Mouse (Mus musculus): Measurements from ENCODE around the gene Rnd1. TPM values are rescaled to one million over a fixed set of nuclear protein-coding genes. Genes with fewer than 3 reads are reported as not detected.

Gene Rnd1
- total and polyA plus RNA-seq, 3 experiments, result 1.1 to 2.6 (median 1.3) TPM

DNA sequence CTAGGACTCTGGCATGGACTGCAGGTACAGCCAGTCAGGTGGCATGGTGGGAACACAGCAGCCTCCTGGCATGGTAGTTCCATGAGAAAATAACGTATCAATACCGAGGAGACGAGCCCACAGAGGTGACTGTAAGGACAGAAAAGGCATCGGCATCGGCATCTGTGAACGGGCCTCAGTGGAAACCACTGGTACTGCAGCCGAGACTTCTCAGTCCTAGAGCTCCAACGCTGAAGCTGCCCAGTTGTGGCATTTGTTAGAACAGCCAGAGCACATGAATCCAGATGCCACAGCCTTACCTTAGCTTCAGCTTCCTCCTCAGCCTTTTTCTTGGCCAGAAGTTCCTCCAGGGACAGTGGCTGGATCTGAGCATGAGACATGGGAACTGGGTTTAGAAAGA, 25.1 kb downstream of the Rnd1 start:
- Histone ChIP-seq H3K79me2 (replicated peaks; ENCODE audit: control insufficient read depth, insufficient read depth, low read length) (no peaks in the 10 kb centered on the region), H3K4me1 (ENCODE audit: control insufficient read depth, insufficient read depth, low read length) (no peaks in the 10 kb centered on the region), H3K27ac (no peak overlapping the region), H3K4me3 (no peak overlapping the region), H3K27me3 (ENCODE audit: control insufficient read depth, insufficient read depth, low read length) (no peaks in the 10 kb centered on the region), H3K36me3 (ENCODE audit: control insufficient read depth, insufficient read depth, low read length) (no peaks in the 10 kb centered on the region), H3K9ac (ENCODE audit: low read depth, low read length) (no peak overlapping the region)
- TF ChIP-seq EP300 (IDR thresholded peaks at IDR 0.05; ENCODE audit: insufficient read depth, low read depth, low read length) (no peak), CTCF (IDR thresholded peaks at IDR 0.05) (no peak), POLR2A (IDR thresholded peaks at IDR 0.05; ENCODE audit: insufficient read depth, low read depth, low read length) (no peak)
- DNase-seq, result no peak
- intact Hi-C loops (cut with DNase I), result no loop called here
- 87% methylated on average over 8 of the region's 8 CpGs for WGBS

DNA sequence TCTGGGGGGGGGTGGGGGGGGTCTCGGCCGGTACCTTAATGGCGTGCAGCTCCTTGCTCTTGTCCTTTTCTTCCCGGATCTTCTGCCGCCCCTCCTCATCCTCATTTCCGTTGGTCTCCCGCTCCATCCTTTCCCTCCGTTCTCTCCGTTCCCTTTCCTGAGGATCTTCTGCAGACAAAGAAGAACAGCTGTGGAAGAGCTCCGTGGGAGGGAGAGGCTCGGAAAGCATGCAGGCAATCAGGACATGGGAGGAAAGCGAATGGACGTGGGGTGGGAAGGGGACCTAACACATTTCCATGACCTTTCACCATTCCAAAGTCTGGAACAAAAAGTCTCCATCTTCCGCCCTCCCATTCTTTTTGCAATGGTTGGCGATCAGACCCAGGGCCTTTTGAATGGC, 25.8 kb downstream of the Rnd1 start:
- H3K27me3 ChIP-seq (ENCODE audit: control insufficient read depth, insufficient read depth, low read length), result no peaks in the 10 kb centered on the region
- DNase-seq, result no peak
- H3K4me3 ChIP-seq, result no peak overlapping the region
- no peak overlapping the region for H3K9ac ChIP-seq (ENCODE audit: low read depth, low read length)
- no peaks in the 10 kb centered on the region for H3K4me1 ChIP-seq (ENCODE audit: control insufficient read depth, insufficient read depth, low read length)
- no peaks in the 10 kb centered on the region for H3K79me2 ChIP-seq (replicated peaks; ENCODE audit: control insufficient read depth, insufficient read depth, low read length)
- 90% methylated on average over 15 of the region's 15 CpGs for WGBS
- intact Hi-C loops (cut with DNase I), result no loop called here
- TF ChIP-seq CTCF (IDR thresholded peaks at IDR 0.05) (no peak), POLR2A (IDR thresholded peaks at IDR 0.05; ENCODE audit: insufficient read depth, low read depth, low read length) (no peak), EP300 (IDR thresholded peaks at IDR 0.05; ENCODE audit: insufficient read depth, low read depth, low read length) (no peak)
- no peak overlapping the region for H3K27ac ChIP-seq
- H3K36me3 ChIP-seq (ENCODE audit: control insufficient read depth, insufficient read depth, low read length), result no peaks in the 10 kb centered on the region

DNA sequence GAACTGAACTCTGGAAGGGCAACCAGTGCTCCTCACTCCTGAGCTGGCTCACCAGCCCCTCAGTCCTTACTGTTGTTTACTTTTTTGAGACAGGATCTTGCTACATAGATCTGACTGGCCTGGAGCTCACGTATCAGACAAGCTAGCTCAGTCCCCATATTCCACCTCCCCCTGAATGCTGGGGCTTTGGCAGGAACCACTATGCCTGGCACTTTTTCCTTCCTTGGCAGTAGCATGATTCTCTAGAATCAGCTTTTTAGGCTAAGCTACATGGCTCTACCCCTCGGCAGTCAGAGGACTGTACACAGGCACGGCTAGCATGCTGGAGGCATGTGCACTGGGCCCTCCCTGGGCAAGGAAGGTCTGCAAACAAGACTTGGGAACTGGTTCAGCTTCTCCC, 29.2 kb downstream of the Rnd1 start:
- no peak for DNase-seq
- WGBS, result 86% methylated on average over 3 of the region's 3 CpGs
- Histone ChIP-seq H3K4me1 (ENCODE audit: control insufficient read depth, insufficient read depth, low read length) (no peaks in the 10 kb centered on the region), H3K36me3 (ENCODE audit: control insufficient read depth, insufficient read depth, low read length) (no peaks in the 10 kb centered on the region), H3K27ac (no peak overlapping the region), H3K27me3 (ENCODE audit: control insufficient read depth, insufficient read depth, low read length) (no peaks in the 10 kb centered on the region), H3K9ac (ENCODE audit: low read depth, low read length) (no peak overlapping the region), H3K79me2 (replicated peaks; ENCODE audit: control insufficient read depth, insufficient read depth, low read length) (no peaks in the 10 kb centered on the region), H3K4me3 (no peak overlapping the region)
- TF ChIP-seq POLR2A (IDR thresholded peaks at IDR 0.05; ENCODE audit: insufficient read depth, low read depth, low read length) (no peak), CTCF (IDR thresholded peaks at IDR 0.05) (no peak), EP300 (IDR thresholded peaks at IDR 0.05; ENCODE audit: insufficient read depth, low read depth, low read length) (no peak)
- intact Hi-C loops (cut with DNase I), result no loop called here

DNA sequence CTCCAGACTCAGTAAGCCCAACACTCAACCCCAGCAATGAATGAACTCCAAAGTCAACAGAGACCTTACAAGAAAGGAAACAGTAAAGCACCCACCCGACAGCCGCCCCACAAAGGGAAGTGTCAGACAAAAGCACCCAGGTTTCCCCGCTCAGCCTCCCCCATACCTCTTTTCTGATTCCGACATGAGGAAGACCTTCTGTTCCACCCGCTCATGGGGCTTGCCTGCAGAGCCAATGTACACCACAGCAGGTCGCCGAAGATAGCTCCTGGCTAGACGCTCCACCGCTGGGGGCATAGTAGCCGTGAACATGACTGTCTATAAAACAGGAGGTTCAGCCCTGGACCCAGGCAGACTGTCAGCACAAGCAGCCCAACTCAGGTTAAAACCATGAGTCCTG, 30.0 kb downstream of the Rnd1 start:
- H3K9ac ChIP-seq (ENCODE audit: low read depth, low read length), result no peak overlapping the region
- intact Hi-C loops (cut with DNase I), result no loop called here
- WGBS, result 85% methylated on average over 10 of the region's 10 CpGs
- H3K27me3 ChIP-seq (ENCODE audit: control insufficient read depth, insufficient read depth, low read length), result no peaks in the 10 kb centered on the region
- no peaks in the 10 kb centered on the region for H3K4me1 ChIP-seq (ENCODE audit: control insufficient read depth, insufficient read depth, low read length)
- no peak for TF ChIP-seq POLR2A (IDR thresholded peaks at IDR 0.05; ENCODE audit: insufficient read depth, low read depth, low read length)
- TF ChIP-seq EP300 (IDR thresholded peaks at IDR 0.05; ENCODE audit: insufficient read depth, low read depth, low read length), result no peak
- TF ChIP-seq CTCF (IDR thresholded peaks at IDR 0.05), result no peak
- no peaks in the 10 kb centered on the region for H3K36me3 ChIP-seq (ENCODE audit: control insufficient read depth, insufficient read depth, low read length)
- no peak overlapping the region for H3K27ac ChIP-seq
- no peak for DNase-seq
- H3K79me2 ChIP-seq (replicated peaks; ENCODE audit: control insufficient read depth, insufficient read depth, low read length), result no peaks in the 10 kb centered on the region
- no peak overlapping the region for H3K4me3 ChIP-seq

DNA sequence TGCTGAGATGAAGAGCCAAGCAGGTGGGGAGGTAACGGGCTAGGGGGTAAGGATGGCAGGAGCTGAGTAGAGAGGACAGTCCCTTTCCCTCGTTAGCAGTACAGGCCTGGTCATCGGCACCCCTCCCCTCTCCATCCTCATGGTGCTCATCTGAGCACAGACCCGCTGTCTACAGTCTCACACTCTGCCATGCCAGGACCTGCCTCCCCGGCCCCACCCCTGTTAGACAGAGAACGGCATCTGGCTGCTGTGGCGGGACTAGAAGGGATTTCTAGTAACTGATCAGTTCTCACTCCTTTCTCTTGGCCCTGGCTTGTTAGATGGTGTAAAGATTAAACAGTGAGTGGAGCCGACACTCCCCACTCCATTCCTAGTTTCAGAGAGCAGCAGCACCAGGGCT, 30.5 kb downstream of the Rnd1 start:
- Histone ChIP-seq H3K36me3 (ENCODE audit: control insufficient read depth, insufficient read depth, low read length) (no peaks in the 10 kb centered on the region), H3K4me1 (ENCODE audit: control insufficient read depth, insufficient read depth, low read length) (no peaks in the 10 kb centered on the region), H3K79me2 (replicated peaks; ENCODE audit: control insufficient read depth, insufficient read depth, low read length) (no peaks in the 10 kb centered on the region), H3K27ac (no peak overlapping the region), H3K9ac (ENCODE audit: low read depth, low read length) (no peak overlapping the region), H3K4me3 (no peak overlapping the region), H3K27me3 (ENCODE audit: control insufficient read depth, insufficient read depth, low read length) (no peaks in the 10 kb centered on the region)
- no peak for TF ChIP-seq POLR2A (IDR thresholded peaks at IDR 0.05; ENCODE audit: insufficient read depth, low read depth, low read length)
- TF ChIP-seq EP300 (IDR thresholded peaks at IDR 0.05; ENCODE audit: insufficient read depth, low read depth, low read length), result no peak
- TF ChIP-seq CTCF (IDR thresholded peaks at IDR 0.05), result no peak
- WGBS, result 72% methylated on average over 8 of the region's 8 CpGs
- intact Hi-C loops (cut with DNase I), result no loop called here
- no peak for DNase-seq

DNA sequence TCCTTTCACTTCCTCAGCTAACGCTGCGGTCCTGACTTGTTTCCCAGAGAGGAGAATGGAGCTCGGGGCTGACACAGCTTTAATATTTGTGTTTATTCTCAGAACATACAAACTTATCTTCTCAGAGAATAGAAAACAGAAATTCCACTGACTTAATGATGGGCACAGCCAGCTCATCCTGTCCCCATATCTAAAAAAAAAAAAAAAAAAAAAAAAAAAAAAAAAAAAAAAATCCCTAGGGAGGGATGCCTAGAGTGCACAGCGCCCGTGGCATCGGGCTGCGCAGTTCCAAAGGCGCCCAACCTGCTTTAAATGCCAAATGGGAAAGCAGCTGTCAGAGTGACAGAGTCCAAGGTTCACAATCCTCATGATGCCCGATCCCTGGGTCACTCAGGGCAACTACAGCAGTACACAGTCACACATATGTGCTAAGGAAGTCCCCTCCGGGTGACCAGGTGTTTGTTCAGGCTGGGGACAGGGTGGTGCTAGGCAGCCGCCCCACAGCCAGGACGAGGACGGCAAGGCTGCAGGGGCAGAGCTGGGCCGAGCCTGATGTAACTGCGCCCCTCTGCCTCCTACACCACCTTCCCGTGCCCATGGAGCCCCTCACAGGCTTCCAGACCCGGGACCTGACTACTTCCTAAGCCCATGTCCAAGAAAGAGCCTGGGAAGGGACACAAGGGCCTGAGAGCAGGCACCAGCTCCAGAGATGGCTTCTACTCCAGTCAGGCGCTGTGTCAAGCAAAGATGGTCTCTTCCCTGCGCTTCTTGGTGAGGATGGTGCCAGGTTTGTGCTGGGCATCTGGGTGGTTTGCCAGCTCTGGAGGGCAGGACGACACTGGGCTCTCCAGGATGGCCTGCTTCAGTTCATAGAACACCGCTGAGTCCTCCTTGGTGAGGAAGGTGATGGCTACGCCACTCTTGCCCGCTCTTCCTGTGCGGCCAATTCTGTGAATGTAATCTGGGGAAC, 31.9 kb downstream of the Rnd1 start:
- no peaks in the 10 kb centered on the region for H3K79me2 ChIP-seq (replicated peaks; ENCODE audit: control insufficient read depth, insufficient read depth, low read length)
- H3K36me3 ChIP-seq (ENCODE audit: control insufficient read depth, insufficient read depth, low read length), result no peaks in the 10 kb centered on the region
- intact Hi-C loops (cut with DNase I), result no loop called here
- no peak for DNase-seq
- WGBS, result 84% methylated on average over 24 of the region's 24 CpGs
- H3K27me3 ChIP-seq (ENCODE audit: control insufficient read depth, insufficient read depth, low read length), result no peaks in the 10 kb centered on the region
- TF ChIP-seq CTCF (IDR thresholded peaks at IDR 0.05) (no peak), EP300 (IDR thresholded peaks at IDR 0.05; ENCODE audit: insufficient read depth, low read depth, low read length) (no peak), POLR2A (IDR thresholded peaks at IDR 0.05; ENCODE audit: insufficient read depth, low read depth, low read length) (no peak)
- H3K9ac ChIP-seq (ENCODE audit: low read depth, low read length), result no peak overlapping the region
- H3K4me3 ChIP-seq, result no peak overlapping the region
- H3K27ac ChIP-seq, result no peak overlapping the region
- H3K4me1 ChIP-seq (ENCODE audit: control insufficient read depth, insufficient read depth, low read length), result no peaks in the 10 kb centered on the region

Data from heart, adult 2 months (tissue).